Mouse (Mus musculus): ENCODE data around the gene Atp8a2.

The Atp8a2 gene

GRCm38 (mm10) chr14:59893971-59894370, 303.0 kb downstream of the Atp8a2 start:
- no peak for DNase-seq

GRCm38 (mm10) chr14:59892084-59892483, 304.9 kb downstream of the Atp8a2 start:
- DNase-seq = no peak

- no peak for DNase-seq
Observed at GRCm38 (mm10) chr14:59891491-59891890, 305.5 kb downstream of the Atp8a2 start.

GRCm38 (mm10) chr14:59890818-59891217, 306.2 kb downstream of the Atp8a2 start:
- no peak for DNase-seq

- DNase-seq = no peak
Observed at GRCm38 (mm10) chr14:59890107-59890506, 306.9 kb downstream of the Atp8a2 start.

- no peak for DNase-seq
Observed at GRCm38 (mm10) chr14:59888446-59888845, 308.5 kb downstream of the Atp8a2 start.

- DNase-seq = no peak
Observed at GRCm38 (mm10) chr14:59888046-59888445, 308.9 kb downstream of the Atp8a2 start.

- DNase-seq = peak; percentile 52
Observed at GRCm38 (mm10) chr14:59887061-59887861, 309.7 kb downstream of the Atp8a2 start.

- DNase-seq = no peak
Observed at GRCm38 (mm10) chr14:59883517-59884069, 313.4 kb downstream of the Atp8a2 start.

GRCm38 (mm10) chr14:59880829-59881228, 316.1 kb downstream of the Atp8a2 start:
- DNase-seq = no peak

- DNase-seq = no peak
Observed at GRCm38 (mm10) chr14:59878248-59878647, 318.7 kb downstream of the Atp8a2 start.

- no peak for DNase-seq
Observed at GRCm38 (mm10) chr14:59876525-59876924, 320.5 kb downstream of the Atp8a2 start.

- no peak for DNase-seq
Observed at GRCm38 (mm10) chr14:59868369-59868768, 328.6 kb downstream of the Atp8a2 start.

- no peak for DNase-seq
Observed at GRCm38 (mm10) chr14:59867749-59868148, 329.2 kb downstream of the Atp8a2 start.

- no peak for DNase-seq
Observed at GRCm38 (mm10) chr14:59866001-59866400, 331.0 kb downstream of the Atp8a2 start.

GRCm38 (mm10) chr14:59862351-59862750, 334.6 kb downstream of the Atp8a2 start:
- DNase-seq = no peak

GRCm38 (mm10) chr14:59859830-59860229, 337.1 kb downstream of the Atp8a2 start:
- DNase-seq = no peak

- no peak for DNase-seq
Observed at GRCm38 (mm10) chr14:59858501-59859225, 338.3 kb downstream of the Atp8a2 start.

- DNase-seq = no peak
Observed at GRCm38 (mm10) chr14:59853139-59853538, 343.8 kb downstream of the Atp8a2 start.

- DNase-seq = no peak
Observed at GRCm38 (mm10) chr14:59846609-59847375, 350.2 kb downstream of the Atp8a2 start.

GRCm38 (mm10) chr14:59843264-59843942, 353.6 kb downstream of the Atp8a2 start:
- DNase-seq = no peak

GRCm38 (mm10) chr14:59839951-59840720, 356.8 kb downstream of the Atp8a2 start:
- DNase-seq = peak; percentile 42
